Mouse (Mus musculus) urinary bladder, postnatal 4 days (tissue): Measurements from ENCODE around the gene Afap1l2.

Experiments
- DNase-seq, 2 experiments: peaks; one replicate each; pipeline ENCODE4 v3.0.0; 2021 to 2022; ENCODE audit warnings: low spot score in 2 of 2

Afap1l2 gene

DNA sequence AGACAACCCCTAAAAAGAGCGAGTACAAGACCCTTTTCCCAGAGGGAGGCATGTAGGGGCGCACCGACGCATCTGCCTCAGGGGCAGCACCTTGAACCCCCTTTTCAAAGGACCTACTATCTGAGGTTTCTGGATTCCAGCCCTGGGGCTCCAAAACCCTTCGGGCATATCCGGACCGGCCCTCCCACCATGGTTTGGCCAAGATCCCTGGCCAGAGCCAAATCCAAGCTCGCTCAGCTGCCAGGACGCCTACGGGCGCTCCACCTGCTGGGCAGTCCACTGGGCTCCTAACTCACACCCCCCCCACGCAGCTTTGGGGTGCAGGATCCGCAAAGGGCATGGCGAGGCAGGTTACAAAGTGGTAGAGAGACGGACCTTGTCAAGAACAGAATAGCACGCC lies 737 bp downstream of the Afap1l2 start:
- peak; percentile 49 to 68 for DNase-seq

DNA sequence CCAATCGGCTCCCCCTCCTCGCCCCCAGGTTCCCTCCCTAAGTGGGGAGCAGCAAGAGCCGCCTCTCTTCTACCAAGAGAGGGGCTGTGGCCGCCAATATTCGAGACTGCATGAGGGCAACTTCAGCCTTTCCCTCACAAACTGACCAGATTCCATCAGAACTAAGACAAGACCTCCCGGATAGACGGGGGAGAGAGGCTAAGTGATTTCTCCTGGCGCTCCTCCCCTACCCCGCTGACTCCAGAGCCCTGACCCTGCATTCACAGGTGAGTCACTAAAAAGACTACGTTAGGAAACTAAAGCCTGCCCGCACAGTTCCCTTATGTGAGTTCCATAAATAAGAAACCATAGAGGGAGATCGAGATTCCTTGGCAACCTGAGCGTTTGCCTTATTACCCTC lies 1.2 kb downstream of the Afap1l2 start:
- DNase-seq = no peak

DNA sequence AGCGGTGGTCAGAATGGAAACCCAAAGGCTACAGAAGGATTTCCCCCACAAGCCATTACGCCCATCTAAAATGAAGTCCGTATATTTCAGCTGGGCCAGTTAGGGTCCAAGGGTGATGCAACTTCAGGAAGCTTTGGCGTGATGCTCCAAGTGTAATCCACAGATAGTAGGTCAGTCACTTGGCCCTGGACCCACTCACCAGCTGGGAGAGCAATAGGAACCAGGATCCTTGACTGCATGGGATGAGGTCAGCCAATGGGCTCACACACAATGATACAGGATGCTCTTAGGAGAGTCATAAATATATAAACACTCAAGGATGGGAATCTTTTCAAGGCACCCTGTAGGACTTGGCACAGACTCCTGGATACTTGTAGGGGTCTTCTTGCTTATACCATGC lies 3.0 kb downstream of the Afap1l2 start:
- DNase-seq = peak in 1 of 2 experiments; percentile 51

DNA sequence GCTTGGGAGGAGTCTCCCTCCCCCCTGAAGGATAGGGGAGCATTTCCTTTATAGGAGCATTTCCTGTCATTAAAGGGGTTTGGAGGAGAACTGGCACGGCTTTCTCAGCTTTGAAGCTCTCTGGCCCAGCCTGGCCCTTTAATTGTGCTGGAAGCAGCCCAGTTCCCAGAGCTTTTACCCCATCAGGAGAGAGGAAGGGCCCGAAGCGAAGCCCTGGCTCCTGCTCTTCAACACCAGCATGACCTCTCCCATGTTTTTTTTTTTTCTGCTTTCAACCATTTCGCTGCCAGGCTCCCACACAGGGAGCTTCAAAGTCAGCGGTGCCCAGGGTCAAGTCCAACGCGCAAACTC lies 4.6 kb downstream of the Afap1l2 start:
- no peak for DNase-seq

DNA sequence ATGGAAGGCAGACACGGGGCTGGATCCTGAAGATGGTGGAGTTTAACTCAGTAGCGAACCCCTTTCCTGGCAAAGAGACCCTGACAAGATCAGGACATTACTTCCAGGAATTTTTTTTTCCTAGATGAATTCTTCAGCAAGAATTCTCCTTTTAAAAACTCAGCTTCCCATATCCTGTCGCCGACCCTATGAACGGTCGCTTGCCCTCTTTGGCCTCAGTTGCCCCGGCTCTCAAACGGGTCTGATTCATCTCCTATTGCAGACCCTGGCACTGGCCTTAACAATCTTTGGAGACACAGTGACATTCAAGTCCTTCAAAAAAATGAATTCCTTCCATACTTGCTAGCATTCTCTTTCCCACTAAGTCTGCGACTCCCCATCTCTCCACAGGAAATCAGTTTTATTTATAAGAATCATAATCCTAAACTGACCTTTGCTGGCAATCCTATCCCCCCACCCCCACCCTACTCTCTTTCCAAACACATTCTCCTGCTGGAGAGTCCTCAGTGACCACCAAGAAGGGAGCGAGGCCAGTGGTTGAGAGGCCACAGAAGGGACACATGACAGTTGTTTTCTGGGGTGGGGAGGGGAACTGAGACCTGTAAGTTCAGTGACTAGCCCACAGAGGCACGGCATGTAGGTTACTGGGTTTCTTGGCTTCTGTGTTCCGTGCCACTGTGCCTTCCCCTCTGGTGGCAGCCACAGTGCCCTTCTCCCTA lies 5.1 kb downstream of the Afap1l2 start:
- DNase-seq = no peak

DNA sequence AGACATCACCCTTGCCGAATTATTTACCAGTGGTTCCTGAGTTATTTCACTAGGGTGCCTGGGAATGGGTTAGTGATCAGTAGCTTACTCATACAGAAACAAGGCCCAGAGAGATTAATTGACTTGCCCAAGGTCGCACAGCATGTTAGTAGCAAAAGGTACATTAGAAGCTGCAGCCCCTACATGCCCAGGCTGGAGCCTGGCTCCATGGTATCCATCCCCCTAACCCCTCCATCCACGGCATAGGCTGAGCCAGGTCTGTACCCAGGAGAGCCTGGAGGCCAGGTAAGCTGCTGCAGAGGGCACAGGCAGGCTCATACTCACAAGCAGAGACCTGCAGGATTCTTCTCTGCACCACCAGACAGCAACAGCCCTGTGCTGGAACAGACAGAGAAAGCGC lies 6.1 kb downstream of the Afap1l2 start:
- DNase-seq = no peak

DNA sequence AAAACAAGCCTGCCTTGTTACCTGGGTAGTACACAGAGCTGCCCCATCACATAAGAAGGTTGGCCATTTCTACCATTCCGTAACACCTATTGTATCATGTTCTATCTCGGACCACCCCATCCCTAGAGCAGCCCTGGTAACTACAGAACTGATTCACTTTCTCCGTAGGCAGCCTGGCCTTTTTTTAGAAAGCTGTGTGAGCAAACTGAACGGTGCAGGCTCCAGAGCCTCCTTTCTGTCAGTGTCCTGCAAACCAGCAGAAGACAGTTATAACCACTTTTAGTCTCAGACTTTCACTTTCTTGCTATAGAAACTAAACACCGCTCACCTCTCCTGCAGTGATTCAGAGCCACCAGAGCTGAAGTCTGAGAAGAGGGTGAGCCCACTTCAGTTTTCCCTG lies 7.4 kb downstream of the Afap1l2 start:
- no peak for DNase-seq

DNA sequence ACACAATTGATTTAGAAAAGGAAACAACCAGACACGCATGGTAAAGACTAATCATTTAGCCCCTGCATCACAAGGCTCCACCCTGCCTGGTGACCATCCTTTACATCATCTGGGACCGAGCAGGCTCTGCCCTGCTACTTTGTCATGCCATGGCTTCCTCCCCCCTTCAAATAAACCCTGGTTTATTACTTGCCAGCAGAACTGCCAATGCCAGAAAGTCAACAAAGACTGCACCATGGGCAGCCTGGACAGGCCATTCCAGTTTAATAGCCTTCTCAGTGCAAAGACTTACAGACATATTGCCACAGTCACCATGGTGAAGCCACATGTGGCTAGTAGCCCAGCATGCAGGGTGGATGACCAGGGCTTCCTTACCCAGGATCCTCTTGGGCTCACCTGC lies 8.2 kb downstream of the Afap1l2 start:
- DNase-seq = no peak

DNA sequence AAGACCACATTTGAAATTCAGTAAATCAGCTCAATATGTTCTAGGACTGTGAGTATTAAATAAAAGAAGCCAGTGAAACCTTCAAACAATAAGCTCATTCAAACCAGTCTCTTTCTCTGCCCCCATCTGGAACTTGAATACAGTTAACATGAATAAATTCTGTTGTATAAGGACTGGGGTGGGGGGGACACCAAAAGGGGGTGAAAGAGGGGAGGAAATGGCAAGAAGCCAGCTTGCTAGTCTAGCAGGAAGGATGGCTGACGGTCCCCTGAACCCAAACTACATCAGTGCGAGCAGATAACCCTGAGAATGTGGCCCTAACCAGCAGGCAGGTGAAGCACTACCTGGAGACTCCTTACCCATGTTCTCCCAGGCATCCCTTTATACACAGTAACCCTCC lies 9.1 kb downstream of the Afap1l2 start:
- no peak for DNase-seq

DNA sequence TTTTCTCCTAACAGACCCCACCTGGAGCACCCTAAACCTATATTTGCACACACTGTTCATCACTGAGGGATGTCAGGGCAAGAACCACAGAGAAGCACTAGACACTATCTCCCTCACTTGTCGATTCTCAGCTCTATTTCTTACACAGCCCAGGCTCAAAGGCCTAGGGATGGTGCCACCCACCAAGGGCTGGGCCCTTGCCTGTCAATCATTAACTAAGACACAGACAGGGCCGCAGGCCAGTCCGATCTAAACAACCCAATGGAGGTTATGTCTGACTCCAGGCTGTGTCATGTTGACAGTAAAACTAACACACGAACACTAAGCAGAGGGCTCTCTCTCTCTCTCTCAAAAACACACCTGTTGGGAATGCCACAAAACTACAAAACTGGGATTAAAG lies 9.7 kb downstream of the Afap1l2 start:
- DNase-seq = no peak

DNA sequence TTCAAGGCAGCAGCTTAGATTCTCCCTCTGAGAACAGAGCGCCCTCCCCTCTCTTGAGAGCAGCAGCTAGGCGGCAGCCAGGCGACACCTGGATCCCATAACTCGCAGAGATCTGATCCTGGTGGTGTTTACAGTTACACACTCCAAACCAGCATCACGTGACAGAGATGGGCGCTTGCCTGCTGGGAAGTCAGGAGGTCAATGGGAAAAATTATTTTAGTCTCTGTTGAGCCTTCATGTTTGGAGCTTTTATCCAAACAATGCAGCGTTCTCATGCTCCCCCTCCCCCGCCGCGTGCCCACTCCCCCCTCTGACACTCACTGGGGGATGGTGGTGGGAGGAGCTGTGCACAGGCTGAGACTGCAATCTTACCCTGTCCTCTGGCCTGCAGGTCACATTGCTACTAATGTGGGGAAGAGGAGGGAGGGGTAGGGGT lies 10.8 kb downstream of the Afap1l2 start:
- DNase-seq = peak in 1 of 2 experiments; percentile 60

DNA sequence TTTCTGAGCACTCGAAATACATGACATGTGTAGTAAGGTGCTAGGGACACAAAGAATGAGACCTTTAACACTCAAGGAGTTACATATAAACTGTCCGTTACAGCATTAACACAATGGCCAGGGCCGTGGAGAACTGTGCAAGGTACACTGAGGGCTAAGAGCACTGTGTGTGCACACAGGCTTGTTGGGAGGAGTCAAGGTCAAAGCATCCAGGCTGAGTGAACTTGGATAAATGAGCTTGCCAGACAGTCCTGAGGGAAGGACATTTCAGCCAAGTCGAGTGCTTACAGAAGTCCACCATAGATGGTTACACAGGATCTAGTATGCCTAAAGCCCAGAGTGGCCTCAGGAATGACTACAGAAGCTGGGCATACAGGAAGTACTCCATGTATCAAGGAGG lies 12.6 kb downstream of the Afap1l2 start:
- DNase-seq = no peak

DNA sequence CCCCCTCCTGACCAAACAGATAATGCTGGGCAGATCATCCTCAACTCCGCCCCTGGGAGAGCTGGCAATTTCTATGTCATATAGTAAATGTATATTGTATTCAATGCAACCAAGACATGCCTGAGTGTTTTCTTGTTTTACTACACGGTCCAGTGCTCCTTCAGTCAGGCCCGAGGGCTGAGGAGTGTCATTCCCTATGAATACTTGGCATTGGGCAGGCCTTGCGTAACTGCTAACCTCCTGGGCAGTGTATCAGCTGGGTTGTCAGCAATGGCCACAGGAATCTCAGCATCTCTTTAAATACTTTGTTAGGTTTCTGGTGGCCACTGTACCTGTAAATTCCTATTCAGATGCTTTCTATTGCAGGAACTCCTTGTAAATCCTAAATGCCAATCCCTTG lies 13.4 kb downstream of the Afap1l2 start:
- no peak for DNase-seq

DNA sequence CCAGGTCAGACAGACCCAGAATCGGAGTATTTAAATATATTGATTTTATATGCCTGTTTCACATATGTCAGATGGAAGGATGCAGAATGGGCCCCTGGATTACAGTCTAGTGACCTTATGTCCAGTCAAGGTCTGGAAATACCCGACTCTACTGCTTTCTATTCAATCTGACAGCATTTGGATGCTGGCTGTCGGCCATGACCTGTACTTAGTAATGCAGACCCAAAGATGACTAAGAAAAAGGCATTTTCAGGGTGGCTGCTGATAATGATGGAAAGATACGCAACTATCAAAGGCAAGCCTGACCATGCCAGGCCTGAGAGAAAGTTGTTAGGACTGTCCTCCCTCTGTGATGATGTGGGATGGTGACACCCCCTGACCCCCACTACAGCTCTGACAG lies 14.3 kb downstream of the Afap1l2 start:
- DNase-seq = no peak

DNA sequence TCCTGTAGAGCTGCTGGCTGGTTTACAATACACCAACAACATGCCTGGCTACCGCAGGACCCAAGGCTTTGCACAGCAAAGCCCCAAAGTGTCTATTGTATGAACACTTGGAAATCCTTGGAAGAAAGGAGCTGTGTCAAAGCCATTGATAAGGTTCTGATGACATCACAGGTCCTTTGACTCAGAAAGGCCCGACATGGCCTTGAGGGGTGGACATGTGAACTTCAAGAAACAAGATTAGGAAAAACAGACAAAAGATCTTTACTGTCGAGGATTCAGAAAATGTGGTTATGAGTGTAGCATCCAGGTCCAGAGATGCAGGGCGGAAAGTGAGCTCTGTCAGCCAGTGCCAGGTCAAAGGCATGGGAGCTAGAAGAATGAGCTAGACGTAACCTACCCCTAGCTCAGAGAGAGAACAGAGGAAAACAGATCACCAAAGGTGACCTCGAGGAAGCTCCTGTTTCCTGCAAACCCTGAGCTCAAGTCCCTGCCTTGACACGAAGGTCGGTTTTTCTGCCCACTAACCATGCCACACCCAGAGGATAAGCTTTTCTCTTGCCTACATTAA lies 15.0 kb downstream of the Afap1l2 start:
- no peak for DNase-seq

DNA sequence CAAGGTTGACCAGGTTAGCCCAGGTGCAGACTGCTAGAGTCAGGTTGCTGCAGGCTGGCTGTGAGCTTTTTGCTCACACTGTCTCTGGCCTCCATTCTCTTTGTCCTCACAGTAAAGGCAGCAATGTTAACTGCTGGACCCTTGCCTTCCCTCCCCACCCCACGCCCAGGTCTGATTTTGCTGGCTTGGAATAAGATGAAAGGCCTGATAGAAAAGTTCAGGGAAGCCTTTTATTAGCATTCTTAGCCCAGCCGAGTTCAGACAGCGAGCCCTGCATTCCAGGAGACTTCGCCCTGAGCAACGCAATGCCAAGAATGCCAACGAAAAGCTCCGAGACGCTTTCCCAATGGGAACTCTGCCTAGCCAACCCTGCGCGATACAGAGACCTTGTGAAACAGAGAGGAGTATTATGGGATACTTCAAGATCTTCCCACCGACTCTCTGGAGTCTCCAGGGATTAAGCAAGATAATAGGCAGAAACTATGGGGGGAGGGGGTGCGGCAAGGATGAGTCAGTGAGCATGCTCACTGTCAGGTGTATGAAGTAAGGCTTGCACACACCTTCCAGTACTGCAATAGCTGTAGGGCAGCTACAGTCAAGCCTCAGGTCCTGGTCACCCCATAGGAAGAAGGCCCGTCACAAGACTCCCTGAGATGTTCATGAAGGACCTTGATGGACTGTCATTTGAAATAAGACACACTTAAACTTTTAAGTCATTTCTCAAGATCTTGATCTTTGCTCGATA lies 17.5 kb downstream of the Afap1l2 start:
- DNase-seq = peak in 1 of 2 experiments; percentile 47

DNA sequence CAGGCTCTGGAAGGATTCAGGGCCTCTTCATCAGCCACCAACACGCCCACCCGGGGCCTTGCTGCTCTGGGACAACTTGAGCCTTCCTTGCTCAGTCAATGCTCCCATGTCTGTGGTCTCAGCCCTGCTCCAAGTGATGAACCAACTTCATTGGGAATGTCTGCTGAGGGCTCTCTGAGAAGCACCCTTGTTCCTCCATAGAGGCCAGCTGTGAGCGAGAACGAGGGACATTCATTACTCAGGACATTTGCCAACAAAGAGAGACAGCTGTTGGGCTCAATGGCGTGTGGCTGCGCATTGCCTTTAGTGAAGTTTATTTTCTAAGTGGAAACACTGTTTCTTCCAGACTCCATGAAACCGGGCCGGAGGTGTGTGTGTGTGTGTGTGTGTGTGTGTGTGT lies 18.9 kb downstream of the Afap1l2 start:
- no peak for DNase-seq

DNA sequence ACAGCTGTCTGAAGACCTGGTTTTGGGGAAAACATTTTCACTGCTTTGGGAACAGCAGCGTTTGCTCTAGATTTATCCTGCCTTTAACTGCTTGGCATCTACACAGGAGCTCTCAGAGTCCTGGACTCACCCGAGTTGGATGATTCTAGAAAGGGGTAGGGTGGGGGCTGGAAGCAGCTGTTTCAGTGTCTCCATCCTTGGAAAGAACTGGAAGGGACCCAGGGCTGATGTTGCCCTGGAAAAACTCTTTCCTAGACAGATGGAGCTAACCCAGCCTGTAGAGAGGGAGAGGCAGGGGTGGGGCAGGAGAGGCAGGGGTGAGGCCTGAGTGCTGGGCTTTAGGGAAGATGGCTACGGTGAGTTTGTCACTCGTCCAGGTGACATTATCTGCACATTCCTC lies 23.8 kb downstream of the Afap1l2 start:
- DNase-seq = peak in 1 of 2 experiments; percentile 74

DNA sequence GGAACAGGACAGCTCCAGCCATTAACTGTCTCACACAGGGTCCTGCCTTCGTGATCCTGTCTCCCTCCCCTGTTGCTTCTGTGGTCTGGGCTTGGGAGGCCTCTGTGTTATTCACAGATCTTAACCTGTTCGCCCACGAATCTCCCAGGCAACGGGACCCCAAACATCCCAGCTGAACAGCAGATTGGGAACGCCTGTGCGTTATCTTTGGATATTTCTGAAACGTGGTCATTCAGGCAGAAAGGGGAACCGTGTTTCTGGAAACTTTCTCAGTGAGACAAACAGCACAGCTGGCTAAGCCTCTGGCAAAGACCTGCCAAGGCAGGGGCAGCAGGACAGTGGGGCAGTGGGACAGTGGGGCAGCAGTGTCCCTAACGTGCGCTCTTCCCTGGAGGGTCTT lies 24.3 kb downstream of the Afap1l2 start:
- peak in 1 of 2 experiments; percentile 32 for DNase-seq

DNA sequence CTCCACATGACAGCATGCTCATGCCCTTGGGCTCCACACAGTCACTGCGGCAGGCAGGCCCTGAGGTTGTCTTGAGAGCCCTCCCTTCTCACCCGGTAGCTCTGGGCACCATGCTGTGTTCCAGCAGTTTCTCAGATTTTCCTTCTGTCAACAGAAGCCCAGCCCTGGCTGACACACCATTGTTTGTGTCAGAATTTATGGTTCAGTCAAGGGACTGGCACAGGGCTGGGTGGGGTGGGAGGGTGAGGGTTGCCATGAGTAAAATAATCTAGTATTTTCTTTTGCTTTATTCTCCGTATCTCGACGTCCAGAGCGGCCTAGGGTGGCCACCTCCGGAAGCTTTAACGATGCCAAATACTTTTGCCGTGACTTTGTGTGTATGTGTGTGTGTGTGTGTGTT lies 26.3 kb downstream of the Afap1l2 start:
- DNase-seq = no peak

DNA sequence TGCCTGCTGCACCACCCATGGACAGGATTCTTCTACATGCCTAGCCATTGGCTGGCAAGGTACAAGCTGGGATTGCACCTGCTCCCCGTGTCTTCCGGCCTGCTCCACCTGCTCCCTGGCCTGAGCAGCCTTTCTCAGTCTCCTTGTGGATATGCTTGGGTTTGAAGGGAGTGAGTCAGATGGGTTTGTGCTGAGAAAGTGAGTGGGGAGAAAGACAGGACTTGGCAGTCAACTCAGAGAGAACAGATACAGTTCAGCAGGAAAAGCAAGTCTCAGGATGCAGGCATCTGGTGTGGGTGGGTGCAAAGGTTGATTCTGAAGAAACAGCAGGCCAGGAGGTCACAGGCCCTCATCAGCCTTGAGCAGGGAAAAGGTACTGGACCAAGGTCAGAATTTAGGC lies 27.2 kb downstream of the Afap1l2 start:
- DNase-seq = no peak

DNA sequence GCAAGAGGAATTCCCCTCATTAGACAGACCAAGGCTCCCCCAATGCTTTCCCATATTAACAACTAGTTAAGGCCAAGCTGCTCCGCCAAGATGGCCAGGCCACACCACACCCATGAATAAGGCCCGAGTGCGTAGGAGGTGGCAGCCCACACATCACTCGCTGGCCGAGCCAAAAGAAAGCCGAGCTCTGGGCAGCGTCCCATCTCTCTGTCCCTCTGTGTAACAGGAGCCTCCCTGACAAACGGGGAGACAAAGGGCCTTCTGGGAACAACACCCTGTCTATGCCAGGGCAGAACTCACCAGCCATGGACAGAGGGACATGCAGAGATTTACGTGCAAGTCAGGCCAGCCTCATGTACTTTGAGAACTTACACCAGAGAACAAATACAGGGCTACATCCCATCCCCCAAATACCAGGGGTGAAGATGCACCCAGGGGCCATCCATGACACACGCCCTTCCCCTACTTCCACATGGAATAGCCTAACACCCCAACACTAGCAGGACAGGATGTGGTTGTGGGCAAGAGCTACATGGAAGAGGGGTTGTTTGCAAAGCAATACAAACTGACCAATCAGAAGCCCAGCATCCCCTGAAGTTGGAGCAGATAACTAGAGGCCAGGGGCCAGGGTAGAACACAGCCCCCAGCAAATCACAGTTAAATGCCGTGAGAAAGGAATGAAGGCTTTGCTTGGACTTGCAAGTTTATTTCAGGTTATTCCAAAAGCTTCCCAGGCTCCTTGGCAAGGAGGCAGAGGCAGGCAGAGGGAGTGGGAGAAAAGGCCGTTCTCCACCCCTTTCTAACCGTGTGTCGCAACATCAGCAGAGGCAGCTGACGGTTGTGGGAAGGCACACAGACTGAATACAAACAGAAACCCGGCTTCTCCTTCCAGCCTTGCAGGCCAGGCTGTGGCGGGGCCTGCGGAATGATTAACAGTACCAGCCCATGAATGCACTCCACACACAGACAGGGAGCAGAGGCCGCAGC lies 30.8 kb downstream of the Afap1l2 start:
- peak; percentile 70 to 79 for DNase-seq
